Mouse (Mus musculus) adrenal gland, postnatal 4 days (tissue): Measurements from ENCODE around the gene Kctd2. TPM values are rescaled to one million over a fixed set of nuclear protein-coding genes. Genes with fewer than 3 reads are reported as not detected.
"Not testable (repeated sequence)": the region's sequence is repeated elsewhere in the genome, so short reads cannot be mapped to it uniquely, and the experiment has no call there.

Source experiments
- DNase-seq, 2 experiments: peaks; one replicate each; pipeline ENCODE4 v3.0.0; 2021 to 2022; ENCODE audit warnings: low spot score in 2 of 2, mixed read lengths in 2 of 2
- microRNA-seq: library from miRNA; unstranded; fragments of <30 nt; microRNA quantifications from one replicate; pipeline ENCODE4 v1.2.0, GENCODE M21; 2021
- total RNA-seq, 2 experiments: library from RNA; stranded (reverse); gene quantifications; 2 replicates each; pipeline ENCODE4 v1.2.3; 2021

Kctd2 gene
- total RNA-seq, 2 experiments from 2014 or later: 56.7 to 61.6 TPM

DNA sequence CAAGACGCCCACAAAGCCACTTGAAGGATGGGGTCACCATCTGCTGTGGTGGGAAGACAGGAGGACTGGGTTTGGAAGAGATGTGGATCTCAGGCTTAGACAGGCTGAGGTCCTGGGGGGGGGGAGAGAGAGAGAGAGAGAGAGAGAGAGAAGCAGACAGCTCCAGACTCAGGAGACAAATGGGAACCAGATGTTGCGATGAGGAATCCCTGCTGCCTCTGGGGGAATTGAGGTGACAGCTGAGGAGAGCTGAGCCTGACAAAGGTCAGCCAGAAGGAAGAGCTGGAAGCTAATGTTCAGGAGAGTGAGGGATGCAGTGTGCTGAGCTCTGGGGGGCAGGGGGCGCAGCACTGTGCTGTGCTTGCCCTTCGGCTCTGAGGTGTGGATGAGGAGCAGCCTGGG, 47.3 kb downstream of the Kctd2 start:
- no peak for DNase-seq

DNA sequence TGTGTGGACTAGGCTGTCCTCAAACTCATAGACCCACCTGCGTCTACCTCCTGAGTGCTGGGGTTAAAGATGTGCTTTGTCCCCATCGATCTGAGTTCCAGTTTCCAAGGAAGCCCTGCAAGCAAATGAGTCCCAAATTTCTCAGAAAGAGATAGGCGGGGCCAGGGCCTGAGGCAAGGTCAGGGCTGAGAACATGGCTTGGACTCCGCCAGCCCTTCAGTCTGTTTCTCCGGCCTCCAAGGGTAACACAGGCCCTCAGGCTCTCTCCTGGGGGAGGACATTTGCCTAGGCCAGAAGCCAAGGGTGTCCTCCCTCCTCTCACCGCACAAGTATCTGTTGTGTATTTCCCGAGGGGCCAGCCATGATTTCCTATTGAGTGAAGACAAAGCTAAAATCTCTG, 52.3 kb downstream of the Kctd2 start:
- no peak for DNase-seq

DNA sequence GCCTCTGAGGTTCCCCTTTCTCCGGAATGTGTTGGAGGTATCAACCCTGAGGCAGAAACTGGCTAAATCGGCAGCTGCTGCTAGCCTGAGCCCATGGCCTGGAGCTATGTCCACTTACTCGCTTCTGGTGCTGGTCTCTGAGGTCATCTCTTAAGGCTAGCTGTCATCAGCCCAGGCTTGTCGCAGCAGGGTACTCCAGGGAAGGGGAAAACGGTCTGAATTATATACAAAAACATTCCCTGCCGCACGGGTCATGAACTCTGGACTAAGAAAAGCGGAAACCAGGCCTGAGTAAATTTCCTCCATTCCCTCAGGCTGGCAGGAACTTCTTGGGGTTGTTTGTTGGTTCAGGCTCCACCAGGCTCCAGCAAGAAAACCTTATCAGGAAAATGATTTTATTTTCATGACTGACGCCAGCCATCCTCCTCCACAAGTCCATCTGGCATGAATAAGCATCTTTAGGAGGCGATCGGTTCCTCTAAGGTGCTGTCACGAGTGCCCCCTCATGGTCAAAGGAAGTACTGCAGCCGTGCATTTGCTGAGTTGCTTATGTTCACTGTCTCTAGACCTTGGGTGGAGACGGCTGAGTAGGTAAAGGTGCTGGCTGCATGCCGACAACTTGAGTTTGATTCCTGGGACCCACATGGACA, 53.8 kb downstream of the Kctd2 start:
- DNase-seq: peak; percentile 87 to 89

DNA sequence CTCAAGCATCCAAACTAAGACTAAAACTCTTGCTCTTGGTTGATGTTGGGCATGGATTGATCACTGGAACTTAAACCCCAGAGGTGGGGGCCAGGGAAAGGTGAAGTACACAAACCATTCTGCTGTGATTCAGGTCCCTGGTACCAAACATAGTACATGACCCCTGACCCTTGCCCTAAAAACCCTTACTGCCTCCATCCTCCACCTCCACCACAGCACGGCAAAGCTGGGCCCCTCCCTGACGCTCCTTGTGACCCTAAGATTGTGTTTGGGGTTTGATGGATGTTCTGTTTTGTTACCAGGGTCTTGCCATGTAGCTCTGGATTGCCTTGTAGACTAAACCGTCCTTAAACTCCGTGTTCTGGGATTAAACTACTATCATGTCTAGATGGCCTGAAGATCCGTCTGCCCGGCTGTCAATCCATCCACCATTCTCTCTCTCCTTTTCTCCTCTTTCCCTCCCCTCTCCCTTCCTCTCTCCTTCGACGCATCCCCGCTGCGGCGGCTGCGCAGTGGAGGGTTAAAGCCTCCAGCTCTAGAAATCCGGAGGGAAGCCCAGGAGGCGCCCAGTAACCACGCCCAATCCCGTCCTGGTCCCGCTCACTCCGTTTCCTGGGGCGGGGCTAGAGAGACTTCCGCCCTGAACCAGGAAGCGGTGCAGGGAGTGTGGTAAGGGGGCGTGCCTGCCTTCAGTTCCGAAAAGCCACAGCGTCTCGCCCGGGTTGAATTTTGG, 55.3 kb downstream of the Kctd2 start, which contains the start of gene Armc7:
TSS of gene Armc7 (plus strand) at position 643 of the 733 bp plus-strand sequence.
- DNase-seq: peak; percentile 77 to 92

DNA sequence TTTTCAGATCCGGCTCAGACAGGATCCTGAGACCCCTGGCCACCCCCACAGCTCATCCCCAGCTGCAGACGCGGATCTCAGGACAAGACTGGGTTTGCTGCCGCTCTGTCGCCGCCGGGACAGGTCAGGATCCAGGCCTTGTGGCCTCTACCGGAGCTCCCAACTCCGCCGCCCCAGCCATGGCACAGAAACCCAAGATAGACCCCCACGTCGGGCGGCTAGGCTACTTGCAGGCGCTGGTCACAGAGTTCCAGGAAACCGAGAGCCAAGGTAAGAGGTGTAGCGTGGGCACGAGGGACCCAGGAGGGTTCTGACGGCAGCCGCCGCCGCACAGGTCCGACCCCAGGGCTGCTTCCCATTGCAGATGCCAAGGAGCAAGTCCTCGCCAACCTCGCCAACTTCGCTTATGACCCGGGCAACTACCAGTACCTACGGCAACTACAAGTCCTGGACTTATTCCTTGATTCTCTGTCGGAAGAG, 55.9 kb downstream of the Kctd2 start:
- DNase-seq: no peak

DNA sequence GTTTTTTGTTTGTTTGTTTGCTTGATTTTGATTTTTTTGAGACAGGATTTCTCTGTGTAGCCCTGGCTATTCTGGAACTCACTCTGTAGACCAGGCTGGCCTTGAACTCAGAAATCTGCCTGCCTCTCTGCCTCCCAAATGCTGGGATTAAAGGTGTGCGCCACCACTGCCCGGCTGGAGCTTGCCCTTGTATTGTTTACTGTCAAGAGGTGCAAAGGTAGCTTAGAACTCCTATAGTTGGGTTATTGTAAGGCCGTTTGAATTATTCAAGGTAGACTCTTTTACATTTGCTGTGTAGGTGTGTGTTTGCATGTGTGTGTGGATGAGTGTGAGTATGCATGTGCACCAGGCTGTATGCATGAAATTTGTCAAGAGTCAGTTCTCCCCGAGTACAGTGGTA, 56.7 kb downstream of the Kctd2 start:
- not testable (repeated sequence) for DNase-seq

DNA sequence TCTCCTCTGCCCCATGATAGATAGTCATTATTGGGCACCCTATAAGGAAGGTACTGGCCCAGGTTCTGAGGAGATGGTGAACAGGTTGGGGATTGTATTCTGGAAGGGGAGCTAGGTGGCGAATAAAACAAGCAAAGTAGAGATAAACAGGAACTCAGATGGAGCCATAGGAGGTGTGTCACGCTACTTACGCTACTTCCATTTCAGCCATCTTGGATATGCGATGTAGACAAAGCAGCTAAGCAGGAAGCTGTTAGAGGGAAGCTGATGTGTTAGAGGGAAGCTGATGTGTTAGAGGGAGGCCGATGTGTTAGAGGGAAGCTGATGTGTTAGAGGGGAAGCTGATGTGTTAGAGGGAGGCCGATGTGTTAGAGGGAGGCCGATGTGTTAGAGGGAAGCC, 57.5 kb downstream of the Kctd2 start:
- DNase-seq: not testable (repeated sequence)

DNA sequence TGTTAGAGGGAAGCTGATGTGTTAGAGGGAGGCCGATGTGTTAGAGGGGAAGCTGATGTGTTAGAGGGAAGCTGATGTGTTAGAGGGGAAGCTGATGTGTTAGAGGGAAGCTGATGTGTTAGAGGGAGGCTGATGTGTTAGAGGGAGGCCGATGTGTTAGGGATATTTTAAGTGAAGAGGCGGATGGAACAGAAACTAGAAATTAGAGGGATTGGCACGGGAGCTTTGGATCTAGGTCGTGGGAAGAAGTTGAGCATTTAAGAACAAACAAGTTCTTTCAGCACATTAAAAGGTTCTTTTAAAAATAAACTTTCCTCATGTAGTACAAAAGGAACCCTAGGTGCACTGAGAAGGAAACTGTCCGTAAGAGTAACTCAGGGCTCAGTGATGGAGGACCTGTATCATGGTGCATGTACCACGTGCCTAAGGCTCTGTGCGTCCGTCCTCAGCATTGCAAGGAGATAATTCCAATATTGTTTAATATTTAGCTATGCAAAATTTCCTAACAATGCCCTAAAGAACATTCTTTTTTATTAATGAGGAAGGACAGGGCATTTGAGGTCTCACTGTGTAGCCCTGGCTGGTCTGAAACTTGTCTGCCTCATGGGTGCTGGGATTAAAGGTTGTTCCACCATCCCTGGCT, 58.5 kb downstream of the Kctd2 start:
- DNase-seq: no peak

Small RNA genes lying within 50 kb of the gene (microRNA-seq; reads per million reads assigned to microRNA genes)
- gene Mir3968: not detected

Other genes with a start within 250 kb of the Kctd2 start
- gene Tmem104, start 232.6 kb upstream of the Kctd2 start, total RNA-seq: 10 to 100 TPM; 11.9 to 12.0 TPM
- 10 to 100 TPM; 21.6 to 22.1 TPM for gene Nat9, start 232.3 kb upstream of the Kctd2 start, total RNA-seq
- gene Grin2c, start 152.9 kb upstream of the Kctd2 start, total RNA-seq: 1 to 10 TPM; 1.8 to 2.0 TPM
- gene Fdxr, start 143.1 kb upstream of the Kctd2 start, total RNA-seq: 100 to 1,000 TPM; 608 to 629 TPM
- 10 to 100 TPM; 26.0 to 31.3 TPM for gene Fads6, start 122.5 kb upstream of the Kctd2 start, total RNA-seq
- not detected for gene Otop2, start 113.0 kb upstream of the Kctd2 start, total RNA-seq
- under 1 TPM; 0.73 to 0.84 TPM for gene Ush1g, start 98.1 kb upstream of the Kctd2 start, total RNA-seq
- under 1 TPM; 0.17 to 0.20 TPM for gene Otop3, start 85.4 kb upstream of the Kctd2 start, total RNA-seq
- 10 to 100 TPM; 29.0 to 34.2 TPM for gene Hid1, start 52.4 kb upstream of the Kctd2 start, total RNA-seq
- 10 to 100 TPM; 44.3 to 47.4 TPM for gene Cdr2l, start 38.2 kb upstream of the Kctd2 start, total RNA-seq
- gene Mrpl58, start 16.4 kb upstream of the Kctd2 start, total RNA-seq: 100 to 1,000 TPM; 150 to 158 TPM
- 100 to 1,000 TPM; 503 to 527 TPM for gene Atp5h, start 166 bp upstream of the Kctd2 start, total RNA-seq
- not detected for gene Trim80, start 20.4 kb downstream of the Kctd2 start, total RNA-seq
- 1 to 10 TPM in 1 of 2 experiments, under 1 TPM in 1; 0.51 to 3.6 TPM for gene Slc16a5, start 42.3 kb downstream of the Kctd2 start, total RNA-seq
- gene Armc7, start 55.5 kb downstream of the Kctd2 start, total RNA-seq: 1 to 10 TPM; 7.6 to 8.5 TPM
- 100 to 1,000 TPM in 1 of 2 experiments, 10 to 100 TPM in 1; 91.6 to 113 TPM for gene Nt5c, start 71.7 kb downstream of the Kctd2 start, total RNA-seq
- 100 to 1,000 TPM; 149 to 164 TPM for gene Jpt1, start 94.3 kb downstream of the Kctd2 start, total RNA-seq
- gene Sumo2, start 116.1 kb downstream of the Kctd2 start, total RNA-seq: 100 to 1,000 TPM; 361 to 374 TPM
- 10 to 100 TPM; 68.9 to 73.6 TPM for gene Nup85, start 144.3 kb downstream of the Kctd2 start, total RNA-seq
- 10 to 100 TPM; 72.9 to 77.3 TPM for gene Mrps7, start 183.8 kb downstream of the Kctd2 start, total RNA-seq
- 10 to 100 TPM; 29.1 to 34.6 TPM for gene Gga3, start 183.9 kb downstream of the Kctd2 start, total RNA-seq
- 100 to 1,000 TPM; 150 to 165 TPM for gene Mif4gd, start 192.8 kb downstream of the Kctd2 start, total RNA-seq
- gene Slc25a19, start 208.2 kb downstream of the Kctd2 start, total RNA-seq: 10 to 100 TPM; 58.4 to 69.9 TPM